Mouse (Mus musculus) E14TG2a.4 (cell line): ENCODE results near the gene Alox8.

Experiments
- CTCF ChIP-seq: conservative IDR thresholded peaks from 2 replicates; pipeline ENCODE4 v1.5.1; 2014; ENCODE audit warnings: low read length
- POU5F1 ChIP-seq: IDR thresholded peaks from 2 replicates; pipeline ENCODE4 v1.6.1; 2014; ENCODE audit warnings: low read length, borderline replicate concordance

DNA sequence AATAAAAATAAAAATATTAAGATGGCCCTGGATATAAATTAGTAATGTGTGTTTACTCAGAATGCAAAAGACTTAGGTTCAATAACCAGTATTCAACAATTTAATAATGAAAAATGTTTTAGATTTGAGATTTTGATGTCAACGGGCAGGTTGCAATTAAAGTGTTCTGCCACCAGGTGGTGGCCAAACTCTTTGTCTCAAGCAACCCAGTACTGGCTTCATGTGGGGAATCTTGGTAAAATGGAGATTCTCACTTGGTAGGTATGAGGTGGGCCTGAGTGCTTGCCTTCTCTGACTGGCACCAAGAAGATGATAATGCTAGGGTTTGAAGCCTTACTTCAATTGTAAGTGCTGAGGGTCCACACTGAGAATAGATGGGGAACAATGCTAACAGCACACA is 4.8 kb downstream of the Alox8 start:
- TF ChIP-seq CTCF (peak; percentile 94), POU5F1 (no peak)
